Mouse (Mus musculus): Measurements from ENCODE around the gene Gdpd3. TPM values are rescaled to one million over a fixed set of nuclear protein-coding genes. Genes with fewer than 3 reads are reported as not detected.
A peak's percentile ranks its signal among the peaks of the same experiment; 100 is the strongest.

Gene Gdpd3
- polyA plus RNA-seq, 1 experiment from 2014 or later: 1.4 TPM

DNA sequence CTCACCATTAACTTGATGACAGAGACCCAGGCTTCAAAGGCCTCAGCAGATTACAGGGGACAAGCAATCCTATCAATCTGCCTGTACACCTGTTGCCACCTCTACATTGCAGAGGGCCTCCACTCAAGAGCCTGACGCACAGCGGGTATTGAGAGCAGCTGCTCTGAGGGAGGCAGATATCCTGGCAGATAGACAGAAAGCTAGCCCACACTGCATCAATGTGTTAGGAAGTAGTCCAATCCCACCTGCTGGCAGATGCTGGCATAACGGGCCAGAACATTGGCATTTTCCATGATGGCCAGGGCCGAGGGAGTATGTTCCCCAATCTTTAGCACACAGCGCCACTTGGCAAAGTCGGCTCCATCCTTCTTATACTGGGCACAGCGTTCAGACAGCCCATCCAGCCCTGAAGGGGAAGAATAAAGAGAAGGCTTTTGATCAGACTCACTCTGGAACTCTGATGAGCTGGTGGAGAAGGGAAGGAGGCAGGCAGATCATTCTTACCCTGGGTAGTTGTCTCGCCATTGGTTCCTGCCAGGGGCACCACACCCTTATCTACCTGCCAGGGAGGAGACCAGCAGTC is 30.3 kb downstream of the Gdpd3 start:
- Histone ChIP-seq H3K9ac (ENCODE audit: low read depth, low read length) (peak overlapping the region; percentile 92; the same call in 1 of the 2 replicates), H3K27me3 (ENCODE audit: control insufficient read depth, insufficient read depth, low read length) (no peaks in the 10 kb centered on the region), H3K4me3 (ENCODE audit: low read depth, low read length) (peak overlapping the region; percentile 90), H3K4me1 (ENCODE audit: control insufficient read depth, insufficient read depth, low read length) (peaks cover 25% of the 10 kb centered on the region), H3K9me3 (replicated peaks; ENCODE audit: control insufficient read depth, low read length) (no peaks in the 10 kb centered on the region), H3K27ac (ENCODE audit: low read depth, low read length) (peak overlapping the region; percentile 22; the same call in 1 of the 2 replicates), H3K4me2 (peak overlapping the region; percentile 77), H3K36me3 (ENCODE audit: control insufficient read depth, insufficient read depth, low read length) (peaks cover 22% of the 10 kb centered on the region)
- WGBS (ENCODE audit: insufficient replicate concordance): 76% methylated on average over 8 of the region's 8 CpGs
- ATAC-seq (replicated peaks; ENCODE audit: insufficient number of reproducible peaks, low FRiP score, low TSS enrichment): no peak

DNA sequence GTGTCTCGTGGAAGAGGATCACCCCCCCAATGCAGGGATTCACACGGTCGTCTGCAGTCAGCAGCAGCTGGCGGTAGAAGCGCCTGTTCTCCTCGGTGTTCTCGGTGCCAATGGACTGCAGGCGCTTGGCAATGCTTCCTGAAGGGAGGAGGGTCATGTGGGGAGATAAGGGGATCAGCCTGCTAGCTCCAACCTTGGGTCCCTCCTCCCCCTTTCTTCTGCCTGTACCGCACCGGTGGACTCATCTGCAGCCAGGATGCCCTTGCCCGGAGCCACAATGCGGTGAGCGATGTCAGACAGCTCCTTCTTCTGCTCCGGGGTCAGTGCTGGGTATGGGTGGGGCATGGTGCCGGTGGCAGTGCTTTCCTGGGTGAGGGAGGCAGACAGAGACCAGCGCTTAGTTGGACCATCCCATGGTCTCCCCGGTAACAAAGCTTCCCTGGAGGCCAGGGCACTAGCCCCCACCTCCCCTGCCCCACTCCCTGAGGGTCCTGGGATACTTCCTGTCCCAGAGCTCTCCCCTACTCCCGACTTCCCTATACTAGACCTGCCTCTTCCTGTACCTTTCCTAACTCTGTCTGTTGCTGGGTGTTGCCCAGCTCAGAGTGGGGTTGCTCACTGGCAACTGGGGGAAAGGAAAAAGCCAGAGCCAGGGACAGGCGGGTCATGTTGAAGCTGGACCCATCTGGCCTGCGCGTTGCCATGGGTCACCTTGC is 31.4 kb downstream of the Gdpd3 start, which contains the start of gene Fam57b:
Gene Fam57b, plus strand, starts transcription at position 258 of the 716 bp plus-strand sequence.
- H3K27me3 ChIP-seq (ENCODE audit: control insufficient read depth, insufficient read depth, low read length): no peaks in the 10 kb centered on the region
- 14% methylated on average over 21 of the region's 21 CpGs for WGBS (ENCODE audit: insufficient replicate concordance)
- H3K36me3 ChIP-seq (ENCODE audit: control insufficient read depth, insufficient read depth, low read length): peaks cover 22% of the 10 kb centered on the region
- H3K4me2 ChIP-seq: peak within 1 kb of the TSS; percentile 77
- peaks cover 25% of the 10 kb centered on the region for H3K4me1 ChIP-seq (ENCODE audit: control insufficient read depth, insufficient read depth, low read length)
- H3K9ac ChIP-seq (ENCODE audit: low read depth, low read length): peak within 1 kb of the TSS; percentile 92
- no peak for ATAC-seq (replicated peaks; ENCODE audit: insufficient number of reproducible peaks, low FRiP score, low TSS enrichment)
- H3K9me3 ChIP-seq (replicated peaks; ENCODE audit: control insufficient read depth, low read length): no peaks in the 10 kb centered on the region
- H3K4me3 ChIP-seq (ENCODE audit: low read depth, low read length): peak within 1 kb of the TSS; percentile 90
- H3K27ac ChIP-seq (ENCODE audit: low read depth, low read length): peak within 1 kb of the TSS; percentile 98

- ATAC-seq (replicated peaks; ENCODE audit: insufficient number of reproducible peaks, low FRiP score, low TSS enrichment): no peak
- Histone ChIP-seq H3K4me3 (ENCODE audit: low read depth, low read length) (peak overlapping the region; percentile 90), H3K36me3 (ENCODE audit: control insufficient read depth, insufficient read depth, low read length) (peaks cover 22% of the 10 kb centered on the region), H3K9me3 (replicated peaks; ENCODE audit: control insufficient read depth, low read length) (no peaks in the 10 kb centered on the region), H3K4me2 (peak overlapping the region; percentile 77), H3K27ac (ENCODE audit: low read depth, low read length) (peak overlapping the region; percentile 98), H3K27me3 (ENCODE audit: control insufficient read depth, insufficient read depth, low read length) (no peaks in the 10 kb centered on the region), H3K4me1 (ENCODE audit: control insufficient read depth, insufficient read depth, low read length) (peaks cover 25% of the 10 kb centered on the region), H3K9ac (ENCODE audit: low read depth, low read length) (peak overlapping the region; percentile 92)
- under 1% methylated on average over 40 of the region's 40 CpGs for WGBS (ENCODE audit: insufficient replicate concordance)
These were observed 32.3 kb downstream of the Gdpd3 start for GRCm38 (mm10) chr7:126798127-126799049.

DNA sequence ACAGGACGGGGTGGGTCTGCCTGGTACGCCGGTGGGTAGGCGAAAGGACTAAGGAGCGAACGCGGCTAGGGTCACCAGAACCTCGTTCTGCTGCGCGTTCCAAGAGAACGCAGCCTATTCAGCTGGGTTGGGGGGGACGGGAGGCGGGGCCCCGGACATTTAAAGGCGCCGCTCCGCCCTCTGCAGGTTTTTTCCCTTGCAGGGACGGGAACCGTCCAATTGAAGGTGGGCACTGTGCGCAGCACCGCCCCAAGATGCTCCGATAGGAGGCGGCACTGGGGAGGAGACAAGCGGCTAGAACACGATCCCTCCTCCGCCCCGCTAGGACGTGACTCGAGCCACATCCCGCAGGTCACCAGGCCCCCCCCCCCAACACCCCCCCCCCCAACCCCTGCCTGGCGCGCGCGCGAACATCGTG is 32.9 kb downstream of the Gdpd3 start:
- ATAC-seq (replicated peaks; ENCODE audit: insufficient number of reproducible peaks, low FRiP score, low TSS enrichment): peak; percentile 92
- under 1% methylated on average over 33 of the region's 36 CpGs for WGBS (ENCODE audit: insufficient replicate concordance)

GRCm38 (mm10) chr7:126799468-126800268 is 33.5 kb downstream of the Gdpd3 start:
- H3K4me1 ChIP-seq (ENCODE audit: control insufficient read depth, insufficient read depth, low read length): peaks cover 25% of the 10 kb centered on the region
- H3K27ac ChIP-seq (ENCODE audit: low read depth, low read length): peak overlapping the region; percentile 99
- H3K27me3 ChIP-seq (ENCODE audit: control insufficient read depth, insufficient read depth, low read length): no peaks in the 10 kb centered on the region
- peak overlapping the region; percentile 90 for H3K4me3 ChIP-seq (ENCODE audit: low read depth, low read length)
- H3K36me3 ChIP-seq (ENCODE audit: control insufficient read depth, insufficient read depth, low read length): peaks cover 22% of the 10 kb centered on the region
- no peaks in the 10 kb centered on the region for H3K9me3 ChIP-seq (replicated peaks; ENCODE audit: control insufficient read depth, low read length)
- WGBS (ENCODE audit: insufficient replicate concordance): under 1% methylated on average over 38 of the region's 38 CpGs
- peak overlapping the region; percentile 83 for H3K9ac ChIP-seq (ENCODE audit: low read depth, low read length)
- ATAC-seq (replicated peaks; ENCODE audit: insufficient number of reproducible peaks, low FRiP score, low TSS enrichment): peak; percentile 82; the same call in 1 of the 2 replicates
- H3K4me2 ChIP-seq: peak overlapping the region; percentile 77

More for the DNA sequence above, 32.9 kb downstream of the Gdpd3 start:
- Histone ChIP-seq H3K4me2 (peak overlapping the region; percentile 77), H3K4me3 (ENCODE audit: low read depth, low read length) (peak overlapping the region; percentile 90), H3K27me3 (ENCODE audit: control insufficient read depth, insufficient read depth, low read length) (no peaks in the 10 kb centered on the region), H3K9ac (ENCODE audit: low read depth, low read length) (peak overlapping the region; percentile 92), H3K9me3 (replicated peaks; ENCODE audit: control insufficient read depth, low read length) (no peaks in the 10 kb centered on the region), H3K36me3 (ENCODE audit: control insufficient read depth, insufficient read depth, low read length) (peaks cover 22% of the 10 kb centered on the region), H3K4me1 (ENCODE audit: control insufficient read depth, insufficient read depth, low read length) (peaks cover 25% of the 10 kb centered on the region), H3K27ac (ENCODE audit: low read depth, low read length) (peak overlapping the region; percentile 99)

DNA sequence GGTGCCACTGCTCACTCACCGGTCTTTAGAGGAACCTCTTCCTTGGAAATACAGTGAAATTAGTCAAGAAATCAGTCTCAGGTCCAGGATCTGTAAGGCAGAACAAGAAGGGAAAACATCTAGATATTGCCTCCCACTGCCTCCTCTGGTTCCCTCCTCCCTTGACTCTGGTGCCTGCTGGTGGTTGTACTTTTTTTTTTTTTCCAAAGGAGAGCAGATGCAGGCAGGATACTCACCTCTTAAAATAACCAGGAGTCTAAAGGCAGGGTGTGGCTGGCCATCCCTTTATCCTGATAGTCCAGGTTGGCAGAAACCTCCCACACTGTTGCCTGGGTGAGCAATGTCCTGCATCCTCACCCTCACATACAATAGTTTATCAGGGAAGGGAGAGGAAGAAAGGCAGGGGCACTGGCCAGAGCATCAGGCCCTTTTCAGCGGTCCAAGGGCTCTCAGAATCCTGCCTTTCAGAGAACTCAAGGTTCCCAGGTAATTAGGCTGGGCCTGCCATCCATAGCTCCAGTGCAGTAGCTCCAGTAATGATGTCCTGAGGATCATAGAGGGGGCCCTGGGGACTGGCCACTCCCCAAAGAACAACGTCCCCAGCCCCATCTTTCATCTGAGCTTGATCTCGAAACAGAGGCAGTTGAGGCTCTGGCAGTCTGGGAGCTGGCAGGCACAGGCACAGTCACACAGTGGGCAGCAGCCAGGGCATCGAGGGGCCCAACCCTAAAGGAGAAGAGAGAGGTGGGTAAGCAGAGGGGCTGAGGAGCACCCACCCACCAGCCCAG is 34.3 kb downstream of the Gdpd3 start:
- peak overlapping the region; percentile 90 for H3K4me3 ChIP-seq (ENCODE audit: low read depth, low read length)
- H3K36me3 ChIP-seq (ENCODE audit: control insufficient read depth, insufficient read depth, low read length): peaks cover 17% of the 10 kb centered on the region
- WGBS (ENCODE audit: insufficient replicate concordance): 54% methylated on average over 5 of the region's 5 CpGs
- peak overlapping the region; percentile 77 for H3K4me2 ChIP-seq
- H3K27ac ChIP-seq (ENCODE audit: low read depth, low read length): peak overlapping the region; percentile 99
- no peaks in the 10 kb centered on the region for H3K27me3 ChIP-seq (ENCODE audit: control insufficient read depth, insufficient read depth, low read length)
- peak overlapping the region; percentile 83 for H3K9ac ChIP-seq (ENCODE audit: low read depth, low read length)
- H3K9me3 ChIP-seq (replicated peaks; ENCODE audit: control insufficient read depth, low read length): no peaks in the 10 kb centered on the region
- peaks cover 25% of the 10 kb centered on the region for H3K4me1 ChIP-seq (ENCODE audit: control insufficient read depth, insufficient read depth, low read length)
- no peak for ATAC-seq (replicated peaks; ENCODE audit: insufficient number of reproducible peaks, low FRiP score, low TSS enrichment)

- H3K4me3 ChIP-seq (ENCODE audit: low read depth, low read length): no peak overlapping the region
- 92% methylated on average over 16 of the region's 16 CpGs for WGBS (ENCODE audit: insufficient replicate concordance)
- no peak for ATAC-seq (replicated peaks; ENCODE audit: insufficient number of reproducible peaks, low FRiP score, low TSS enrichment)
- H3K27ac ChIP-seq (ENCODE audit: low read depth, low read length): no peak overlapping the region
- H3K27me3 ChIP-seq (ENCODE audit: control insufficient read depth, insufficient read depth, low read length): no peaks in the 10 kb centered on the region
- peaks cover 13% of the 10 kb centered on the region for H3K36me3 ChIP-seq (ENCODE audit: control insufficient read depth, insufficient read depth, low read length)
- no peak overlapping the region; the same call in 1 of the 2 replicates for H3K9ac ChIP-seq (ENCODE audit: low read depth, low read length)
- no peak overlapping the region for H3K4me2 ChIP-seq
- H3K9me3 ChIP-seq (replicated peaks; ENCODE audit: control insufficient read depth, low read length): no peaks in the 10 kb centered on the region
- H3K4me1 ChIP-seq (ENCODE audit: control insufficient read depth, insufficient read depth, low read length): peaks cover 24% of the 10 kb centered on the region
These were observed 34.9 kb downstream of the Gdpd3 start for GRCm38 (mm10) chr7:126801057-126801422.

Data from heart, embryonic 11.5 days (tissue).